Mouse (Mus musculus) brain, adult 10 weeks (tissue): ENCODE data around the gene Rbak. TPM values are rescaled to one million over a fixed set of nuclear protein-coding genes. Genes with fewer than 3 reads are reported as not detected.

Source experiments
- polyA plus RNA-seq: library from polyadenylated mRNA; stranded (reverse); fragments of 350-450 nt; fragmentation: Illumina TruSeq; extraction: RNeasy Lipid Tissue Mini Kit (QIAGEN cat#74804); gene quantifications from one replicate; pipeline ENCODE4 v1.2.3, GENCODE M21; 2015; ENCODE audit warnings: low read depth, low replicate concordance

Gene Rbak
- 11.7 TPM for polyA plus RNA-seq

GRCm38 (mm10) chr5:143180255-143181076 lies at the start of gene Rbak, which contains the start of gene Spdye4b:
Gene Rbak (minus strand): TSS chr5:143180775.
Gene Spdye4b (plus strand): TSS chr5:143181017.

GRCm38 (mm10) chr5:143226790-143227189 lies 46.2 kb upstream of the Rbak start, which contains the start of gene Spdye4a:
Gene Spdye4a (minus strand): TSS chr5:143226890.

GRCm38 (mm10) chr5:143147481-143147880 lies 33.1 kb downstream of the Rbak start, which contains the start of gene Olfr718-ps1:
Gene Olfr718-ps1 (minus strand): TSS chr5:143147581.

Other genes starting within 250 kb of the Rbak start
- gene Fscn1, start 220.4 kb downstream of the Rbak start, polyA plus RNA-seq: 185 TPM
- 24.0 TPM for gene Rnf216, start 67.8 kb downstream of the Rbak start, polyA plus RNA-seq
- gene Olfr718-ps1, start 33.2 kb downstream of the Rbak start, polyA plus RNA-seq: not detected
- gene Spdye4b, start 242 bp upstream of the Rbak start, polyA plus RNA-seq: not detected
- gene Spdye4a, start 46.1 kb upstream of the Rbak start, polyA plus RNA-seq: not detected
- gene Zfp12, start 54.4 kb upstream of the Rbak start, polyA plus RNA-seq: 17.6 TPM
- gene Zfp316, start 89.2 kb upstream of the Rbak start, polyA plus RNA-seq: 7.1 TPM
- gene Zfp853, start 112.8 kb upstream of the Rbak start, polyA plus RNA-seq: 2.7 TPM
- 20.7 TPM for gene E130309D02Rik, start 134.6 kb upstream of the Rbak start, polyA plus RNA-seq
- 40.8 TPM for gene Zdhhc4, start 148.5 kb upstream of the Rbak start, polyA plus RNA-seq
- 3.3 TPM for gene Grid2ip, start 176.6 kb upstream of the Rbak start, polyA plus RNA-seq
- 27.3 TPM for gene Kdelr2, start 223.1 kb upstream of the Rbak start, polyA plus RNA-seq